Mouse (Mus musculus): ENCODE measurements around the gene Klhl24.

DNA sequence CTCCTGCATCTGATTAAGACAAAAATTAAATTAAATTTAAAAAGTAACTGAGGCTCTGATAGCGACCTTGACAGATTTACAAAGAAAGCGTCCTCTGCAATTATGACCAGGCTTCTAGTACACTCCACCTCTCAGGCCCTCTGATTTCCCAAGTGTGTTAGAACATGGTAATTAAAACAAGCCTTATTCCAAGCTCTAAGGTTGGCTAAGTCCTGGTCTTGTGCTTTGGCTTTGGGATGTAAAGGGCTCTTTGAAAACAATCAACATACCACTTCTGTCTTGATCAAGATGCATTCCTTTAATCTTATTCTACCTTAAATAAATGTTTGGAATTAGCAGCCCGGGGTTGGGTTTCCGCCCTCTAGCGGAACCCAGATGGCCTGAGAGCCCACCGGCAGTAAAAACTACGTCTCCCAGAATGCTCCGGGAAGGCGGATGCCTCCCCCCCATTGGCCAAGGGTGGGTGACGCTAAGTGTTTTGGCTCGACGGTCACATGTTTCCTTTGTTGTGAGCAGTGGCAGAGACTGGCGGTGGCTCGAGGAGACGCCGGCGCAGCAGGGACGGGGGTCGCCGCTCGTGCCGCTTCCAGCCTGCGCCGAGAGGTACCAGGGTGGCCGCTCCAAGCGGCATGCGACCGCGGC, at the start of gene Klhl24:
- peak; percentile 95 for TF ChIP-seq POLR2A (IDR thresholded peaks at IDR 0.05; ENCODE audit: borderline replicate concordance, extremely low read depth, insufficient read depth, insufficient read length, poor library complexity, severe bottlenecking)
- peak; percentile 80 for TF ChIP-seq CTCF (IDR thresholded peaks at IDR 0.05; ENCODE audit: borderline replicate concordance, extremely low read depth, insufficient read depth, insufficient read length)

Data from brain, embryonic 14.5 days (tissue).